Mouse (Mus musculus): ENCODE results near the gene Gnat2. TPM values are rescaled to one million over a fixed set of nuclear protein-coding genes. Genes with fewer than 3 reads are reported as not detected.

Gnat2 gene
- total RNA-seq, 4 experiments from 2014 or later, result 14.7 to 22.5 (median 17.6) TPM

GRCm38 (mm10) chr3:108085281-108085720 is 7.3 kb upstream of the Gnat2 start:
- peak; percentile 97 for DNase-seq

GRCm38 (mm10) chr3:108085721-108086469 is 6.7 kb upstream of the Gnat2 start:
- DNase-seq, result peak; percentile 91

- peak; percentile 91 for DNase-seq
These were observed 6.1 kb upstream of the Gnat2 start, which contains the start of gene Ampd2 for GRCm38 (mm10) chr3:108086470-108086979. Ampd2 (minus strand) TSS chr3:108086651.

GRCm38 (mm10) chr3:108087329-108087728 is 5.3 kb upstream of the Gnat2 start:
- DNase-seq, result no peak

- DNase-seq, result no peak
These were observed 3.7 kb upstream of the Gnat2 start for GRCm38 (mm10) chr3:108088842-108089380.

GRCm38 (mm10) chr3:108089916-108090315 is 2.7 kb upstream of the Gnat2 start:
- no peak for DNase-seq

- no peak for DNase-seq
These were observed 2.0 kb upstream of the Gnat2 start for GRCm38 (mm10) chr3:108090561-108090960.

- DNase-seq, result no peak
These were observed 559 bp upstream of the Gnat2 start for GRCm38 (mm10) chr3:108092030-108092429.

- DNase-seq, result peak; percentile 85
These were observed 717 bp downstream of the Gnat2 start for GRCm38 (mm10) chr3:108093306-108093705.

GRCm38 (mm10) chr3:108094146-108094545 is 1.6 kb downstream of the Gnat2 start:
- no peak for DNase-seq

GRCm38 (mm10) chr3:108094976-108095760 is 2.6 kb downstream of the Gnat2 start:
- DNase-seq, result no peak

GRCm38 (mm10) chr3:108096226-108096625 is 3.6 kb downstream of the Gnat2 start:
- DNase-seq, result no peak

- no peak for DNase-seq
These were observed 4.1 kb downstream of the Gnat2 start for GRCm38 (mm10) chr3:108096726-108097125.

GRCm38 (mm10) chr3:108097656-108098055 is 5.1 kb downstream of the Gnat2 start:
- no peak for DNase-seq

- DNase-seq, result no peak
These were observed 5.7 kb downstream of the Gnat2 start for GRCm38 (mm10) chr3:108098316-108098715.

GRCm38 (mm10) chr3:108101594-108101993 is 9.0 kb downstream of the Gnat2 start:
- DNase-seq, result no peak

GRCm38 (mm10) chr3:108102075-108102474 is 9.5 kb downstream of the Gnat2 start:
- no peak for DNase-seq

- no peak for DNase-seq
These were observed 12.7 kb downstream of the Gnat2 start for GRCm38 (mm10) chr3:108105281-108105680.

GRCm38 (mm10) chr3:108111320-108111719 is 18.7 kb downstream of the Gnat2 start:
- no peak for DNase-seq

GRCm38 (mm10) chr3:108112246-108112645 is 19.7 kb downstream of the Gnat2 start:
- no peak for DNase-seq

GRCm38 (mm10) chr3:108112666-108113065 is 20.1 kb downstream of the Gnat2 start:
- no peak for DNase-seq

GRCm38 (mm10) chr3:108113591-108114289 is 21.2 kb downstream of the Gnat2 start:
- DNase-seq, result no peak

All from adrenal gland, adult 8-10 months (tissue).